Mouse (Mus musculus) activated CD4-positive, CD25-positive, alpha-beta regulatory T cell, adult 4 months (primary cell): Measurements from ENCODE around the gene Fam171a2. TPM values are rescaled to one million over a fixed set of nuclear protein-coding genes. Genes with fewer than 3 reads are reported as not detected.
"Not testable (repeated sequence)": the region's sequence is repeated elsewhere in the genome, so short reads cannot be mapped to it uniquely, and the experiment has no call there.

Experiments used
- ATAC-seq: one replicate; pipeline ENCODE4 v1.8.0; 2017
- polyA plus RNA-seq, 2 experiments: library from polyadenylated mRNA; unstranded; fragments of 100-300 nt; shearing (Covaris generic); gene quantifications; one replicate each; pipeline ENCODE4 v1.2.1; 2017

Fam171a2 gene
- polyA plus RNA-seq, 2 experiments from 2014 or later = not detected

DNA sequence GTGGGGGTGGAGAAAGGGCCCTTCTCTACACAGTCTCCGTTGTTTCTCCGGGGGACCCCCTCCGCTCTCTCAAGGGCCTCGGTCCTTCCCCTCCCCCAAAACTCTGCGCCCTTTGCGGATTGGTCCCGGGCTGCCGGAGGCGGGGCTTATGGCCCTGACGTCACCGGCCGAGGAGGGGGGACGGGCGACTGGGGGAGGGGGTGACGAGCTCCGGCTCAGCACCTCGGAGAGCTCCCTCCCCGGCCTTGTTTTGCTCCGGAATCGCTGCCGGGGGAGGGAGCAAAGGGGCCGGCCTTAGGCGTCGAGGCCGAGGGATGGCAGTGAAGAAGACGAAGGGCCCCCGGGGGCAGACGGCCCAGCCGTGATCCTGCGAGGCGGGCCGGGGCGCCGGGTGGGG, 54.2 kb downstream of the Fam171a2 start, which contains the start of gene Rundc3a:
Rundc3a (plus strand) TSS at position 166 of the 397 bp plus-strand sequence.
- ATAC-seq = peak; percentile 32

DNA sequence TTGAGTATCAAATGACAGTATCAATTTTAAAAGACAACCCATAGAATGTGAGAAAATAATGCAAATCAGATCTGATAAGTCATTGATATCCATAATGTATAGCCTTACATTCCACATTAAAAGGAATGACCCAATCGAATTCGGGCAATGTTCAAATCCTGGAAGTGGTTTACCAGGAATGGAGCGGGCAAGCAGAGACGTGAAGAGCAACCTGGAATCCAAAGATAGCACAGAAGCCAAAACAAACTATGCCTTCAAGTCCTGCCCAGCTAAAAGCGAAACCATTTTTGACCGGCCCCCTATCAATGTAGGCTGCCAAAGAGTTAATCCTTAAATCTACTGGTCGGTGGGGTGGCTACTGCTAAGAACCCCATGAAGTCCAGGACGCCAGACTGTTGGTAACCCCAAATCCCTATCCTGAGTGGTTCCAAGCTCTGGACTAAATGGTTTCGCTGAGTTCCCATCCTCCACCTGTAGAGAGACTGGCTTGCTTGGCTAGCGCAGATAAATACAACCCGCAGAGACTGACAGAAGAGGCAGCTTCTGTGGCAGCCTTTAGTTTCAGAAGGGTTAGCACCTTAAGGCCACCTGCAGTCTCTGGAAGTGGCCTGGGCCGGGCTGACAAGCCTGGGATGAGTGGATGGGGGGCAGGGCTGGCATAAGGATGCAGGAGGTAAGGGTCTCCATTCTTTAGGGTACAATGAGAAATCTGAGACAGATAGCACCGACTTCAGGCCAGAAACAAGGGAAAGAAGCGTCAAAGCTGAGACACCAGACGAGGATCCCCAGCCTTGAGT, 54.8 kb downstream of the Fam171a2 start:
- ATAC-seq = no peak

DNA sequence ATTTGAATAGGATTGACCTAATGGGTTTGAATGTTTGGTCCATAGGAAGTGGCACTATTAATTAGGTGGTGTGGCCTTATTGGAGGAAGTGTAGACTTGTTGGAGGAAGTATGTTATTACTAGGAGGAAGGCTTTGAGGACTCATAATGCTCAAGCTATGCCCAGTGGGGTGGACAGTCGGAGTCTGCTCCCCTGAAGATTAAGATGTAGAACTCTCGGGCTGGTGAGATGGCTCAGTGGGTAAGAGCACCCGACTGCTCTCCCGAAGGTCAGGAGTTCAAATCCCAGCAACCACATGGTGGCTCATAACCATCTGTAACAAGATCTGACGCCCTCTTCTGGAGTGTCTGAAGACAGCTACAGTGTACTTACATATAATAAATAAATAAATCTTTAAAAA, 58.0 kb downstream of the Fam171a2 start:
- not testable (repeated sequence) for ATAC-seq

Other genes with a start within 250 kb of the Fam171a2 start
- 1 to 10 TPM; 6.0 to 9.3 TPM for gene Hdac5, start 217.5 kb downstream of the Fam171a2 start, polyA plus RNA-seq
- gene BC030867, start 198.8 kb downstream of the Fam171a2 start, polyA plus RNA-seq = 1 to 10 TPM; 2.0 to 3.8 TPM
- gene Asb16, start 178.9 kb downstream of the Fam171a2 start, polyA plus RNA-seq = not detected
- gene Tmub2, start 162.8 kb downstream of the Fam171a2 start, polyA plus RNA-seq = 10 to 100 TPM; 54.5 to 58.3 TPM
- 1 to 10 TPM; 7.5 to 8.3 TPM for gene Atxn7l3, start 151.1 kb downstream of the Fam171a2 start, polyA plus RNA-seq
- 10 to 100 TPM; 37.4 to 49.6 TPM for gene Ubtf, start 127.9 kb downstream of the Fam171a2 start, polyA plus RNA-seq
- 1 to 10 TPM in 1 of 2 experiments, not detected in 1; 2.9 TPM for gene Slc4a1, start 81.5 kb downstream of the Fam171a2 start, polyA plus RNA-seq
- gene Rundc3a, start 54.3 kb downstream of the Fam171a2 start, polyA plus RNA-seq = 1 to 10 TPM; 2.4 TPM
- 10 to 100 TPM; 50.9 to 65.4 TPM for gene Slc25a39, start 39.7 kb downstream of the Fam171a2 start, polyA plus RNA-seq
- 10 to 100 TPM; 23.7 to 30.3 TPM for gene Grn, start 17.4 kb downstream of the Fam171a2 start, polyA plus RNA-seq
- gene Itga2b, start 22.4 kb upstream of the Fam171a2 start, polyA plus RNA-seq = under 1 TPM in 1 of 2 experiments, not detected in 1; 0.34 TPM
- gene Gpatch8, start 108.7 kb upstream of the Fam171a2 start, polyA plus RNA-seq = 10 to 100 TPM; 54.2 to 55.9 TPM
- not detected for gene Gm11627, start 131.8 kb upstream of the Fam171a2 start, polyA plus RNA-seq
- not detected for gene Fzd2, start 156.7 kb upstream of the Fam171a2 start, polyA plus RNA-seq
- not detected for gene Meioc, start 216.0 kb upstream of the Fam171a2 start, polyA plus RNA-seq